Mouse (Mus musculus) limb, embryonic 10.5 days (tissue): ENCODE measurements at regions not wholly inside any gene's neighbourhood (a gene's known extent, or its start where the extent isn't known, plus 50 kb on each side); places are given as distances from the start of the nearest gene placed in this dataset.

Experiments
- DNase-seq: peaks from one replicate; pipeline ENCODE4 v3.0.0-alpha.2; 2017; ENCODE audit warnings: low spot score
- H3K27ac ChIP-seq: fragments of 300-500 bp; sonication (generic); 2 replicates; pipeline ENCODE4 v1.5.1; 2016; ENCODE audit warnings: mild to moderate bottlenecking
- H3K27me3 ChIP-seq: fragments of 300-500 bp; sonication (generic); 2 replicates; pipeline ENCODE4 v1.6.1; 2016; ENCODE audit warnings: low read depth, mild to moderate bottlenecking; ENCODE audit not compliant: poor library complexity, severe bottlenecking
- H3K36me3 ChIP-seq: fragments of 300-500 bp; sonication (generic); 2 replicates; pipeline ENCODE4 v1.6.1; 2016; ENCODE audit warnings: mild to moderate bottlenecking, moderate library complexity
- H3K4me1 ChIP-seq: fragments of 300-500 bp; sonication (generic); 2 replicates; pipeline ENCODE4 v1.6.1; 2016
- H3K4me3 ChIP-seq: fragments of 300-500 bp; sonication (generic); 2 replicates; pipeline ENCODE4 v1.5.1; 2016; ENCODE audit warnings: mild to moderate bottlenecking, moderate library complexity
- H3K9me3 ChIP-seq: fragments of 300-500 bp; sonication (generic); replicated peaks from 2 replicates; pipeline ENCODE4 v1.6.1; 2016; ENCODE audit warnings: mild to moderate bottlenecking
- WGBS: fragments of 180-500 bp; shearing (Covaris S2); methylation state at CpG from one replicate; pipeline ENCODE4 v1.1.7; 2016; 5-methylcytosine and 5-hydroxymethylcytosine counted together

GRCm38 (mm10) chr7:144994229-144994628, 54.5 kb upstream of the Ccnd1 start:
- Histone ChIP-seq H3K4me3 (no peak overlapping the region), H3K27ac (no peak overlapping the region), H3K4me1 (peaks cover 14% of the 10 kb centered on the region; the same call in 1 of the 2 replicates), H3K9me3 (no peaks in the 10 kb centered on the region), H3K36me3 (no peaks in the 10 kb centered on the region), H3K27me3 (no peaks in the 10 kb centered on the region; the same call in 1 of the 2 replicates)
- WGBS, result 75% methylated on average over 4 of the region's 4 CpGs
- DNase-seq, result no peak

DNA sequence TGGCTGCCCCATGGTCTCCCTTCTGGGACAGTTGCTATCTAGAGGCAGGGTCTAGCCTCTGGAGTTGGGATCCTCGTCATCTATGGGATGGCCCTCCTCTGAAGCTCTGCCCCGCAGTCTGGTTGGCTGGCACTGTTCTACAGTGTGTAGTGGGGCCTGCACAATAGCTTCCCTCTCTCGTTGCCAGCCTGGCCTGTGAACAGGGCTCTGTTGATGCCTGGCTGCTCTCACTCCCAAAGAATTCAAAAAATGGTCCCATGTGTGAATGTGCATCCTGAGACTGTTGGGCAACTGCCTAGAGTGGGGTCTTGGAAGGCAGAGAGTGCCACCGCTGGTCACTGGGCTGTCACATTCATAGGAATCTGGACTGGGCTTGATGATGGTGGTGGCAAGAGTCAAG, 53.8 kb upstream of the Ccnd1 start:
- Histone ChIP-seq H3K27ac (no peak overlapping the region), H3K9me3 (no peaks in the 10 kb centered on the region), H3K36me3 (no peaks in the 10 kb centered on the region), H3K4me3 (no peak overlapping the region), H3K27me3 (no peaks in the 10 kb centered on the region; the same call in 1 of the 2 replicates), H3K4me1 (peaks cover 20% of the 10 kb centered on the region; the same call in 1 of the 2 replicates)
- WGBS, result 84% methylated on average over 4 of the region's 4 CpGs
- no peak for DNase-seq

DNA sequence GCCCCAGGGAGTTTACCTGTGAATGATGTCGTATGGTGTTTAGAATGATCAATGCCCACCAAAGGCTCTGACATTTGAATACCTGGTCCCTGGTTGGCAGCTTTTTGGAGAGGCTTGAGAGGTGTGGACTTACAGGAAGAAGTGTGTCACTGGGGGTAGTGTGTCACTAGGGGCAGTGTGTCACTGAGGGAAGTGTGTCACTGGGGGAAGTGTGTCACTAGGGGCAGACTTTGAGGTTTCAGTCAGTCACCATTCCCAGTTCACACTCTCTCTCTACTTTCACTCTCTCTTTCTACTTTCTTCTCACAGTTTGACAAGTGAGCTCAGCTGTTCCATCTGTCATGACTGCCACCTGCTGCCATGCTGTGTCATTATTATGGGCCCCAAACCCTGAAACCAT, 52.0 kb upstream of the Ccnd1 start:
- Histone ChIP-seq H3K9me3 (no peaks in the 10 kb centered on the region), H3K4me1 (peaks cover 25% of the 10 kb centered on the region), H3K36me3 (no peaks in the 10 kb centered on the region), H3K27ac (no peak overlapping the region), H3K27me3 (no peaks in the 10 kb centered on the region), H3K4me3 (no peak overlapping the region)
- no peak for DNase-seq
- 84% methylated on average over 1 of the region's 1 CpGs for WGBS
